Mouse (Mus musculus): ENCODE measurements around the gene Slc38a6.

- TF ChIP-seq CTCF (IDR thresholded peaks at IDR 0.05; ENCODE audit: low read depth) (no peak), EP300 (IDR thresholded peaks at IDR 0.05; ENCODE audit: low read depth) (no peak)
Observed at GRCm38 (mm10) chr12:73255006-73255405, 31.6 kb upstream of the Slc38a6 start.

Measured in liver, postnatal 0 days (tissue).